16 mouse cellular contexts compared by ENCODE assay signal in genomic region chr3:153348797-153349465, GRCm38 (mm10).
DNase-seq lines count a peak whose midpoint lies in the region; ATAC-seq and TF ChIP-seq lines count a peak whose summit lies in the region.
"Had no signal": no experiment of that assay in that cellular context is flagged by ENCODE, and none has a peak within 500 bp of the region (broad histone marks: within the 10 kb centered on the region; RNA-seq: fewer than 3 reads in every experiment).

No protein-coding gene starts in this region.

- H3K4me3 ChIP-seq in lung, postnatal 0 days (ENCODE audit: low read depth, low read length), result no peak overlapping the region
- H3K4me3 ChIP-seq: erythroblast, embryonic 14.5 days; liver, embryonic 15.5 days had no signal

- no peak overlapping the region for H3K27ac ChIP-seq in lung, postnatal 0 days (ENCODE audit: low read length)
- H3K27ac ChIP-seq: liver, embryonic 15.5 days had no signal

- H3K4me1 ChIP-seq in lung, postnatal 0 days (ENCODE audit: insufficient read depth, low read depth, low read length), result no peaks in the 10 kb centered on the region
- H3K4me1 ChIP-seq: liver, embryonic 15.5 days had no signal

- H3K9me3 ChIP-seq in lung, postnatal 0 days (ENCODE audit: low read length), result no peaks in the 10 kb centered on the region
- H3K9me3 ChIP-seq: liver, embryonic 15.5 days had no signal

- 91% methylated on average over 9 of the region's 9 CpGs for WGBS in lung, postnatal 0 days

- H3K9ac ChIP-seq in lung, postnatal 0 days (replicated peaks; ENCODE audit: low read depth), result no peak overlapping the region
- H3K9ac ChIP-seq: liver, embryonic 15.5 days had no signal

- H3K4me2 ChIP-seq in lung, postnatal 0 days (replicated peaks; ENCODE audit: low read depth, low read length), result no peak overlapping the region
- H3K4me2 ChIP-seq: liver, embryonic 15.5 days had no signal

- ATAC-seq in lung, postnatal 0 days, result no peak
- 0 out of 2 replicates have a peak, but pooled peaks have one; percentile 22 for ATAC-seq in megakaryocyte-erythroid progenitor cell, adult 5-6 weeks (replicated peaks; ENCODE audit: low FRiP score, low TSS enrichment, poor library complexity, severe bottlenecking)

- peak; percentile 67 for DNase-seq in heart, adult 11 months
- DNase-seq in heart, postnatal 25 days (ENCODE audit: low spot score), result no peak
- no peak for DNase-seq in lung, postnatal 0 days (ENCODE audit: low spot score)
- DNase-seq in lung, postnatal 14 days, result no peak
- peak; percentile 91 for DNase-seq in R1 (ENCODE audit: low read depth, low spot score)
- no peak for DNase-seq in left cerebral cortex, adult 18-20 months (ENCODE audit: low spot score in 2 of 2)
- DNase-seq in gastrocnemius, postnatal 10 days, result no peak
- DNase-seq: B cell, adult 2 months; cerebellum, adult 18-20 months; embryo, embryonic 11 days; kidney, adult 11 months; right cerebral cortex, adult 18-20 months; thymus, adult 2 months had no signal

- intact Hi-C loops in heart, postnatal 25 days (cut with DNase I), result no loop called here

- TF ChIP-seq EP300 in lung, postnatal 0 days (IDR thresholded peaks at IDR 0.05), result no peak

- no peaks in the 10 kb centered on the region for H3K36me3 ChIP-seq in lung, postnatal 0 days (ENCODE audit: insufficient read depth, low read length)
- H3K36me3 ChIP-seq: liver, embryonic 15.5 days had no signal

- H3K27me3 ChIP-seq in lung, postnatal 0 days (replicated peaks; ENCODE audit: insufficient read depth, low read length), result no peaks in the 10 kb centered on the region
- H3K27me3 ChIP-seq: liver, embryonic 15.5 days had no signal

- TF ChIP-seq CTCF in lung, postnatal 0 days (IDR thresholded peaks at IDR 0.05), result peak; percentile 32

Comparison
In these comparisons a context has a peak if more than half of its experiments do, and no peak if none do; other contexts are left out.
1. DNase-seq: peak in heart, adult 11 months (single experiment) and R1 (single experiment); none in heart, postnatal 25 days (single experiment), lung, postnatal 0 days (single experiment), lung, postnatal 14 days (single experiment), left cerebral cortex, adult 18-20 months (0 of 2) and gastrocnemius, postnatal 10 days (single experiment).